Mouse (Mus musculus) heart, postnatal 4 days (tissue): ENCODE data around the gene Sema5b. TPM values are rescaled to one million over a fixed set of nuclear protein-coding genes. Genes with fewer than 3 reads are reported as not detected.

Experiments used
- DNase-seq: peaks from one replicate; pipeline ENCODE4 v3.0.0; 2021
- total RNA-seq, 2 experiments: library from RNA; stranded (reverse); gene quantifications; 2 replicates each; pipeline ENCODE4 v1.2.3; 2021

Sema5b gene
- total RNA-seq: 1 to 10 TPM; 2.1 to 2.8 TPM

DNA sequence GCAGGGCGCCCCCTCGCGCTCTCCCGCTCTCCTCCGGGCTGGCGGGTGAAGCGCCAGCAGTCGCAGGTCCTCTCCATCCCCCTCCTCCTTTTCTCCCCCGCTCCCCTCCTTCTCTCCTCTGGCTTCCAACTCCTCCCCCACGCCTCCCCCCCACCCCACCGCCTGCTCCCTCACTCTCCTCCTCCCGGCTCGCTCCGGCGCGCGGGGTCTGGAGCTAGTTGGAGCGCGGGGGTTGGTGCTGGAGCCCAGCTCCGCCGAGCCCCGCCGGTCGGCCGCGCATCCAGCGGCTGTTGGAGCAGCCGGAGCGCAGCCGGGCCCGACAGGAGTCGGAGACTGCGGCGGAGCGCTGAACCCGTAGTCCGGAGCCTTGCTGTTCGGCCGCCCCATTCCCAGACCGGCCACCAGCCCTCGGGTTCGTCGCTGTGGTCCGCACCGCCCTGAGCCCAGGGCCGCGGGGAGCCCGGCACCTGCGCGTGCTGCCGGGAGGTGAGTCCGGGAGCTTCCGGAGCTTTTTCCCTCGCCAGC is at the start of gene Sema5b:
Gene Sema5b (plus strand): TSS at position 29 of the 525 bp plus-strand sequence.
- DNase-seq: peak; percentile 54

DNA sequence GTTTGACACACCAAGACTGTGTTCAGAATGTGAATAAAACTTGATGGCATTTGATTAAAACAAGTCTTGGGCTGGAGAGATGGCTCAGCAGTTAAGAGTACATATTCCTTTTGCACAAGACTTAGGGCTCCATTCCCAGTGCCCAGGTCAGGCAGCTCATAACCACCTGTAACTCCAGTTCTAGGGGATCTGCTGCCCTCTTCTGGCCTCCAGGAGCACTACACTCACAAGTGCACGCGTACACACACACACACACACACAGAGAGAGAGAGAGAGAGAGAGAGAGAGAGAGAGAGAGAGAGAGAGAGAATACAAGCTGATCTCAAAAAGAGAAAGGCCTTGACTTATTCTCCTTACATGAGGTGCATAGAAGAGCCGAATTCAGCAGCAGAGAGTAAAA is 40.6 kb upstream of the Sema5b start:
- no peak for DNase-seq

DNA sequence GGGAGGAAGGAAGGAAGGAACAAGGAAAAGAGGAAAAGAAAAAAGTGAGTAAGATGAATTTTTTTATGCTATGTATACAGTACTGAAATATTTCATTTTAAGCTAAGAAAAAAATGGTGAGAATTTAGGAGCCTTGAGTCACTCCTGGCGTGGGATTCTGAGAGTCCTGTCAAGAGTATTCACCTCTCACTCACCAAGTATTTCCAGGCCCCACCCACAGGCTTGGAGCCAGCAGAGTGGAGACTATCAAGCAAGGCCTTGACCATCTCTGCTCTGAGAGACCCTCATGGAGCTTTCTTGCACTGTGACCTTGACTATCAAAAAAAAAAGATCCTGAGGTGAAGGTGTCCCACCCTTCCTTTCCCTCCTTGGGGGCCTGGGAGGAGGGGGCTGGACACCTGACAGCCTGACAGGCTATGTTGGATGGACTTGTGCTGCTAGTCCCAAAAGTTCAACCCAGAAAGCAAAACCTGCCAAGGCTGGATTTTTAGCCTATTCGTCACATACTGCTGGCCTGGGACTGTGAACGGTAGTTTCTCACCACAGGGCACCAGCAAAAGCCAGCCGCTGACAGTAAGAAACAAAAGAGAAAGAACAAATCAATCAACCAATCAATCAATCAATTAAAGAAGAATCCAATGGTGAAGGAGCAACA is 39.7 kb upstream of the Sema5b start:
- no peak for DNase-seq

DNA sequence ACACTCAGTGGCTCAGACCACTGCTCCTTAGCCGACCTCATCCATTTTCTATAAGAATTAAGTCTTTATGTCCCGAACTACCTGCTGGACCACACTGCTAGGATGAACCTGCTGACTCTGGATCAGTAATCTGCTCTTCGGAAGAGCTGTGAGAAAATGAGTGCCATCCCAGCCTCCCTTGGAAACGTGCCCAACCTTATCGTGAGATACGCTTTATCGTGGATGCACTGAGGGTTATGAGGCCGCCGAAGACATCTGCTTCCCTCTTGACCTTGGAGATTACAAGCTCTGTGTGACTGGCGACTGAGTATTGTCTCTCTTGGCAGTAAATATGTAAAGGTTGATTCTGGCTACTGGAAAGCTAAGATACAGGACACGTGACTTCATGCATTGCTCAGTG is 38.5 kb upstream of the Sema5b start:
- DNase-seq: no peak

DNA sequence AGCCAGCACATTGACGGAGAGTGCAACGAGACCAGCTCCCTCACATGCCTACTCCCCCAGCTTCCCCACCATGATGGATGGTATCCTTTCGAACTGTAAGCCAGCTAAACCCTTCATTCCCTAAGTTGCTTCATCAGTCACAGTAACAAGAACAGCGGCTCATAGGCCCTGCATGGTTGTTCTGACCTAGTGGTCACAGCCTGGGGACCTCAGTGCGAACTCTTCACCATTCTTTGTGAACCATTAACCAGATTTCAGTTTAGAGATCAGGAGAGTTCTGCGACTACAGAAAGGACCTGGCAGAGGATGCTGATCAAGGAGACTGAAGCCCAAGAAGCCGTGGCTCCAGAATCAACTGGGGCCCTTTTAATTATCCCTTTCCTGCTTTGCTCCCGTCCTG is 36.7 kb upstream of the Sema5b start:
- no peak for DNase-seq

DNA sequence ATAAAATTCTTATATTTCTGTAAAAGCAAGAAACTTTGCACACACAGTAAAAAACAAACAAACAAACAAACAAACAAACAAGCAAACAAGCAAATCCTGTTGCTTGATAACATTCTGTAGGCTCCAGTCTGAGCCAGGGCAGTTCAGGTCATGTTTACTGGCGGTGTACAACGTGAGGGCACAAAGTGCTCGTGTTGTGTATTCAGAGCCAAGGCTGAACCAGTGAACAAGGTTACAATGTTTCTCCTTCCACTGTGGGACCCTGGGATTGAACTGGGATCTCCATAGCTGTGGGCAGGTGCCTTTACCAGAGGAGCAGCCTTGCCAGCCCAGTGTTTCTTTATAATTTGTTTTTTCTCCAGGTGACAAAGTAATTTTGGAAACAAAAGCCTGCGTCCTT is 35.2 kb upstream of the Sema5b start:
- no peak for DNase-seq

DNA sequence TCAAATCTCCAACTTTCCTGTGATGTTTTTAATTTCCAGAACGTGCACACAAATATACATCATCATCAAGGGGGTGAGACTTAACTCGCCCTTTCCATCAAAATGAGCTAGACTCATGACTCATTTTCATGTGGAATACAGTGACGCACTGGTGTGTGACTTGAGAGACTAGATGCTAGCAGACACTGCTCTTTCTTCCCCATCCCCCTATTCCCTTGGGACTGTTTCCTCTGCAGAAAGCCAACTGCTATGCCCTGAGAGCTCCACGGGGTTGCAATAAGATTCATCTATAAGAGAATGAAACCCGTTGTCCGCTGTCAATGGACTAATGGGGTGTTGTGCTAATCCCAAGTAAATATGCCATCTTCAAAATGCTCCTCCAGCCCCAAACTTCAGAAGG is 32.4 kb upstream of the Sema5b start:
- no peak for DNase-seq

DNA sequence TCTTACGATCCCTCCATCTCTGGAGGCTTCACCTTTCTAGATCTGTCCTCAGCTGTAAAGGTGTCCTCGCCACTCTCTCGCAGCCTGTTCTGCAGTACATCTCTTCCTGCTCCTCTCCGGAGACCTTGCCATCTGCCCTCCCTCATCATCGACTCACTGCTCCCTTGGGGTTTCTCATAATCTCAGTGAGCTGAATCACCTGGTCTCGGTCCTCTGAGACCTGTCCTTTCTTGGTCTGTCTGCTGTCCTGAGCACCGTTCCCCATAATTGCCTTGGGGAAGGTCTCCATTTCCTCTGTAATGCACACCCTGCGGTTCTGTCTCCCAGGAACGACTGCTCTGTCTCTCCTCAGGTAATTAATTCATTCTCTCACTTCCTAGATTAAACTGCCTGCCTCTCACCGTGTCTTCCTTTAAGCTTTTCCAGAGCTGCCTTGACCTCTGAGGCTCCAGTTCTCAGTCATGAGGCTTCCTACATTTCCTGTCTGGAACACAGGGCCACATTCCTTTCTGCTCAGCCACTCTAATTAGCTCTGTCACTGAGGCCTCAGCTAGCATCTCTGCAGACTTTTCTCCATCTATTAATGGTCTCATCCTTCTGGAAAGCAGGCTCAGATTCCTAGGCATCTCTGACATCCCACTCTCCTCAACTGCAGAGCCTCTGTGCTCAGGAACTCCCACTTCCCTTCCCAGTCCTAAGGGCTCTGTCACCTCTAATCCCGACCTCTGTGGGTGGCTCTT is 31.4 kb upstream of the Sema5b start:
- no peak for DNase-seq

DNA sequence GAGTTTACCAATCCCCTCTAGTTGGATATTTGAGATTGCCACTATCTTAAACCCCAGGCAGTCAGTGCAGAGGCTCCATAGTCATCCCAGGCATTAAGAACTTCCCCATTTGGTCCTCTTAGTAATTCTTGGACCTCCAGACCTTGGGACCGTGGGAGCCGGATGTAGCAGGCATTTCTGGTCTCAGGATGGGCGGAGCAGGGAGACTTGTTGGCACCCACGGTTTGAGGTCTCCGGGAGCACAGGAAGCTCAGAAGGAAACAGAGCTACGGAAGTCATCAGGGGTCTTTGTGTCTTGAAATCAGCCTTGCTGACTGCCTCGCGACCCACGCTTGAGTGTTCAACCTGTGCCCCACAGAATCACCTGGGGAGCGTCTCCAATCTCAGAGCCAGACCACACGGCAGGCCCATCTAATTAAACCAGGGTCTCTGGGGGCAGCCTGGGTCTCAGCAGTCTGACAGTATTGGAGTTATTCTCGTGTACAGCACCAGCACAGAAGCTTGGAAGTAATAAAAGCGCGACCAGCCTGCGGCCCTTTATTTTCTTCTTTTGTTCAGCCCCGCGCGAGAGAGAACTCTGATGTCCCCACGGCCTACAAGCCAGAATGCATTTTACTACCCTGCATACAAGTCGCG is 24.9 kb upstream of the Sema5b start:
- DNase-seq: no peak

DNA sequence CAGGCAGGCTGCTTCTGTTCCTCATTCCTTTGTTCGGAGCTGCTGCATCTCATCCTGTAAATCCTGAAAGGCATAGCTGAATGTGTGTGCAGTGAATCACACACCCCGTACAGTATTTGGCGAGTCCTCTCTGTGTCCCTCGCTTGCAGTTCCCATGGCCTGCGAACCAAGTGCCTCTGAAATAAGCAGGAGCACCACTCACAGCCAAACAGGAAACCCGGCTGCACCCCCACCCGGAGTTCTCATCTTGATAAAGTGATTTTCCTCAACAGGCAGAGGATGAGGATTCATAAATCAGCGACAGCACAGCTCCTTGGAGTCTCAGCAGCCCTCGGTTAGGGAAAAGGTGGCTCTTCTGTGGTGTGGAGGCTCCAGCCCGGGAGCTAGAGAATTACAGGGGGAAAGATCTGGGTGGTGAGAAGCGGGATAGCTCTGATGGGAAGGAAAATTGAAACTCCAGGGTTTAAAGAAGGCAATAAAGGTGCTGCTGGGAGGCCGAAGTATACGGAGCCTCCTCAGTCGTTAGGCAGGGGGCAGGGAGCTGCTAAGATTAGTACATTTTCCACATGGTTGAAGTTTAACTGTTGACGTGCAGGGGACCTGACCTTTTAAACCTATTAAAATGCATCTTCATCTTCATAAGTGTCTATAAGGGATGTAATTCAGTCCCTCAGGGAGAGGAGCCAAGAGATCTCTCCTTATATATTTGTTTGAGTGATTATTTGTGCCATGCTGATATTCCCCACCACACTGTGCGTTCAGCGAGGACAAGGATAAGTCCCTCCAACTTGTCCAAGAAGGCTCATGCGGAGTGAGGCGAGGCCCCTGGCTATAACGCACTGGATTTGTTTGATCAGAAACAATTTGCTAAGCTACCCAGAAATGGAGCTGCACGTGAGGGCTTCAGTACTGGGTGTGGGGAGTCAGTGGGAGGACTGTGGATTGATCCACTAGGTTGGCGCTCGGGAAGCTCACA is 22.7 kb upstream of the Sema5b start:
- peak; percentile 24 for DNase-seq

DNA sequence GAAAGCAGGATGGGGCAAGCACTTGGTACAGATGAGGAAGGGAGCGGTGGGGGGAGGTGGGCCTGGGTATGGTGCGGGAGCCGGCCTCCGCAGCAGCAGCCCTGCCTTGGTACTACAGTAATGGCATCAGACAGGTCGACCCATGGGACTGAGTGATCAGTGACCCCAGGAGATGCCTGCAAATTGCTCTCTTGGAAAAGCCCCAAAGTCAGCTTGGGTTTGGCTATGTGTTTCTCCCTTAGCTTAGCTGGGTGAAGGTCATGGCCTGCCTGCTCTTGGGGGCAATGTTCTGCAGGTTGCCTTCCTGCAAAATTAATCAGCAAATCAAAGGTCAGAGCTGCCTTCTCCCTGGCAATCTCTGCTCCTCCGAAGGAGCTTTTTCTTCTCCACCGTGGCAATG is 21.7 kb upstream of the Sema5b start:
- DNase-seq: no peak

DNA sequence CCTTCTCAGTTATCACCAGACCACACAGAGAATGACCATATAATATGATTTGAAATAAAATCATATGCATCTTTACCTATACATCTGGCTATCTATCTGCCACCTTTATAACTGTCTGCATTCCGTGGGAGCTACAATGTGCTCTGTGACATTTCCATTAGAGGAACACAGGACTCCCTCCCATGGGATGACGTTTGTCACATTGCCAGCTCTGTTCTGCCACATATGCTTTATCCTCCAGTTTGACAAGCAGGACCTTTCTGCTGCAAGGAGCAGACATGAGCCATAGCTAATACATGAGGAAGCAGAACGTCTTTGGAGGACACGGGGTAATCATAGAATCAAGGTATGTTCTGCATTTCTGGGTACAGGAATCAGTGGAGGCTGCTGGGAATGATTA is 16.7 kb upstream of the Sema5b start:
- no peak for DNase-seq

DNA sequence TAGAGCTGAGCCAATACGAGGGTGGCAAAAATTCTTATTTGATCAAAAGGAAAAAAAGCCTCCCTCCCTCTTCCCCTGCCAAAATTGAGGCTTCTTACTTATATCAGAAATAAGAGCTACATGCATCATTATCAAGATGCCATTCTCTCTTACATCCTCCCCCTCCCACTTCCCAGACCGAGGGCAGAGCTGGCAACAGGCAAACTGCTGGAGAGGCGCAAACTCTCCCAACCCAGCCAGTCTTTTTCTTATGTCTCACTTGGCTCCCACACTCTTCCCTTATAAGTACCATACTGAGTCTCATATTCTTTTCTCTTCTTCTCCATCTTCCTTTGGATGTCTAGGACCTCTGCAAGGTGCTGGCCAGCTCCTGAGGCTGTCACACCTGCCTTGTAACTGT is 6.3 kb upstream of the Sema5b start:
- DNase-seq: no peak

DNA sequence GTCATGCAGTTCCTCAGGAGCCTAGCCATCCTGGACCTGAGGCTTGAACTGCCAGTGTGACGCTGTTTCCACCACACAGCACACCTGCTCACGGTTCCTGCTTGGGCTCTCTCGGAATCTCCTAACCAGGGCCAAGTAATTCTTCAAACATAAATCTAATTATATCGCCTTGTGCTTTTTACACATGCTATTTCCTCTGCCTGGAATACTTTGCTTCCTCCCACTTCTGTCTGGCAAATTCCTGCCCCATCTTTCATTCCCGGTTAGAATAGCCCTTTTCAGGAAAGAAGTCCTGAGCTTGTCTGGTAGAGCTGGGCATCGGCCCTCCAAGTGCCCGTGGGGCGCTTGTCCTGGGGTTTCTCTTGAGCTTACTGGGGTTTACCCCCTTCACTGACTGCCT is 3.3 kb upstream of the Sema5b start:
- DNase-seq: no peak

DNA sequence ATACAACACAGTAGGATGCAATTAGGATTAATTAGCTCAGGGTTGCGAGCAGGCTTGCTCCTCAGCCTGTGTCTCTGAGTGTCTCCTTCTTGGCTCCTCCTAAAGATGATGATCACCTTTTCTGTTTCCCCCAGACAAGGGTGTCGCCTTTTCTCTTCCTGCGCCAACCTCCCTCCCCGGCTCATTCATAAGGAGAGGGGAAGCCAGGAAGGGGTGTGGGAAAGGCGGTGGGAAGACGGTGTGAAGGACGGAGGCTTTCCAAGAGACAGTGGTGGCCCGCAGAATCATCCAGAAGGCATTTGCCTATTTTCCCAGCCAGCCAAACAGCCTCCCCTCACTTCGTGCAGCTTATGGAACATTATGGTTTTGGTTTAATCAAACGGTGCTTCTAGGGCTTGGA is 1.9 kb upstream of the Sema5b start:
- DNase-seq: no peak

DNA sequence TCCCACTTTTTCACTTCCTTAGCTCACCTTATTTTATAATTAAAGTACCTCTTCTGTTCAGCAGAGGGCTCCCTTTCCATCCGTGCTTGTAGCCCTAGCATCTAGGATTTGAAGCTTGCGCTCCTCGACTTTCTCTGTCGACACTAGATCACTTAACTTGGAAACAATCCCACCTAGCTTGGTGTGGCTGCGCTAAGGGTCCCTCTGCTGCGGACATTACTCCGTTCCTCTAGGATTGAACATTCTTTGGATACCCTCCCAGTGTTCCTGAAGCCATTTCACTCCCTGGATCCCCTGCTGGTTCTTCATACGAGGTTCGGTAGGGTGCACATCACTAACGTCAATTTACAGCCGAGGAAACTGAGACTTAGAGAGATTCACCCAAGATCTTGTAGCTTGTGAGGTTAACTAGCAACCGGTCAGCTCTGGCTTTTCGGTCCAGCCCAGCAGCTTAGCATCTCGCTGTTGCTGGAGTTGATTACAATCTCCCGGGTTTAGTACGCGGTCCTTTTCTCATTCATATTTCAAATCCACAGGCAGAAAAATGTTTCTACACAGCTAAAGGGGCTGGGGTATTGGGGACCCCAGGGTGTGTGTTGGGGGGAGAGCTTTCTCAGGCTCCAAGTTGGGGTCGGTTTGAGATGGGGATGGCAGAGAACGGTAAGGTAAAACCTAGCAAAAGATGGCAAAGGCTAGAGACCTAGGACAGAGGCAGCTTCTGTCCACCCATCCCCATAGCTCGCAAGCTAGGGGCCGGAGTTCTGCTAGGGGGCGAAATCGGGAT is 420 bp upstream of the Sema5b start:
- DNase-seq: peak; percentile 22

DNA sequence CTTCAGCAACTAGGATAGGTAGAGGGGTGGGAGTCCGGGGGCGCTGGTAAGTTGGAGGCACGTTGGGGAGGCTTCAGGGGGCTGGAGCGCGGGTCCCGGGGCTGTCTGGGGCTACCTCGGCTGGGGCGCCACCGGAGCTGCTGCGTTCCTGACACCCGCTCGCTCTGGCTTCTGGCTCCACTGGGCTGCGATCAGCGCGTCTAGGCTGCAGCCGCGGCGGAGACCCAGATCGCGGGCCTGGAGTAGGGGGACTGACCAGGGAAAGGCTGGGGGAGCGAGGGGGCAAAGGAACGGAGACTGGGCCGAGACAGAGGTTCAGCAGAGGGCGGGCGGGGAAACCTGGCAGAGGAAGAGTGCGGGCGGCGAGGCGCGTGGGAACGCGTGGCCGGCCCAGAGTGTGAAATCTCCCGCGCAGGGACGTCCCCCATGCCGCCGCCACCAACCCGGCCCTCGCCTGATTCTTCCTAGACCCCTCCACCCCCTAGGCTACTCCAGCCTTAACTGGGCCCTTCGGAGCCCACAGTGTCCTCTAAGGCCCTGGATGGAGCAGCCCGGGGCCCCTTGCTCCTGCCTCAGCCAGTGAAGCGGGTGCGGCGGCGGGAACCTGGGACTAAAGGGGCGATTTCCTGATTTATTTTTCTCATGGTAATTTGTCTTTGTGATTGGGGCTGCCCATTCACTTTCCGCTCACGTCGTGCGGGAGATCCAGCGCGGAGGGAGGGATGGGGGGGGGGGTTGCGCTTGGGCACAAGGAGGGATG is 896 bp downstream of the Sema5b start:
- DNase-seq: peak; percentile 20

DNA sequence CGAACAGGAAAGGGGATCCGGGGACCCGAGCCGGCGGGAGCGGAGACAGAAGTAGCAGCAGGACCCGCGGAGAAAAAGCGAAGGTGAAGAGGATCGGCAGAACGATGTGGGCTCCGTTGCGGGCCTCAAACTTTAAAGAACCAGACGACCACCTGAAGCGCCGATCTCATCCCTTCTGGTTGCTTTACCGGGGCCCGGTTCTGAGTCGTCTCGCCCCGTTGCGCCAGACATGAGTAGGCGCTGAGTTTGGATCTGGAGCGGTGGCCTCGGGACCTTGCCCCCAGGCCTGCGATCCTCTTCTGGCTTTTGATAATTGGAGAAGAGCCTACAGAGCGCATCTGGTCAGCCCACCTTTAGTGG is 1.5 kb downstream of the Sema5b start:
- no peak for DNase-seq

DNA sequence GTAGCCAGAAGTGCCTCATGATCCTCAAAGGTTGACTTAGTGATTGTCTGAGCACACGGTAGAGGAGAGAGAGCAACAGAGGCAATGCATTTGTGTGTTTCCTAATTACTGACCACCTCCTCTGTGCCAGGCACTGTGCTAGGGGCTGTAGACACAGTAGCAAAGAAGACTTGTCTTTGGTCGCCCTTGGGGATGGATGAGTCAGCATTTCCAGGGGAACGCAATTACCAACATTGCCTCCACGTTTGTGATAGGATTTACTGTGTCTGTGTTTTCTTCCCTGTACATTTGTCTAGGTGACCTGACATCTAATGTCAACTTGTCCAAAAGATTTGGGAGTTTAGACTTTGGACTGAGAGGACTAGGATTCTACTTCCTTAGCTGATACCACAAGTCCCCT is 4.8 kb downstream of the Sema5b start:
- DNase-seq: no peak

DNA sequence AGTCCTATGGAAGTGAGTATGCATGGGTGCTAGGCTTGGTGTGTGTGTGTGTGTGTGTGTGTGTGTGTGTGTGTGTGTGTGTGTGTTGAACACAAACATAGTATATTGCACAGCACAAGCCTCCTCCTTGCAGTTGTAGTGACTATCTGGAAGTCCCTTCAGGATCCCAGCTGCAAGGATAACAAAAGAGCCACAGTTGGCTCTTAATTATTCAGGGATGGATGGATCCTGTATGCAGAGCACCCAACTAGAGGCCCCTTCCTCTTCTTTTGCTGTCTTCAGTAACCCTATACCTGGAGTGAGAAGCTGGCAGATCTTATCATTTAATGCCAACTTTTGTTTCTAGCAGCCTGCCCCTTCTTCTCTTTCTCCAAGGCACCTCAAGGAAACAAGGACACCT is 7.0 kb downstream of the Sema5b start:
- no peak for DNase-seq

DNA sequence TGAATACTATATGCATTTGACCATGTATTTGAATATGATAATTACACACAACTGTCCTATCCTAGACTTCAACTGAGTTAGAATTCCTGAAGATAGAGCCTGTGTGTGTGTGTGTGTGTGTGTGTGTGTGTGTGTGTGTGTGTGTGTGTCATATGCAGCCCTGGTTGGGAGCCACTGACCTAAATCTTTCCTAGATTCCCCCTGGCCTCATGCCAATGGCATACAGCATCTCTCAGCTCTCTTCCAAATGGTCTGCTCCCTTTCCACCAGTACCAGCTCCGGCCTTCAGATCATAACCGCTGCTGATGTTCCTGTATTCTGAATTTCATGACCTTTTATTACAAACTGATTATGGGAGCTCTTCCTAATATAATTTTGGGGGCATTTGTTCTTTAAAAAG is 8.4 kb downstream of the Sema5b start:
- DNase-seq: no peak
